Mouse (Mus musculus): ENCODE measurements around the gene Scyl1.
A peak's percentile ranks its signal among the peaks of the same experiment; 100 is the strongest.

Gene Scyl1

GRCm38 (mm10) chr19:5740320-5741317 is 30.6 kb downstream of the Scyl1 start, which contains the start of gene Ltbp3:
TSS of gene Ltbp3 (plus strand) at chr19:5740904.
- DNase-seq = peak; percentile 94

GRCm38 (mm10) chr19:5739446-5739845 is 31.8 kb downstream of the Scyl1 start:
- no peak for DNase-seq

GRCm38 (mm10) chr19:5734325-5734724 is 36.9 kb downstream of the Scyl1 start:
- no peak for DNase-seq

GRCm38 (mm10) chr19:5731264-5731978 is 39.8 kb downstream of the Scyl1 start:
- peak; percentile 97 for DNase-seq

GRCm38 (mm10) chr19:5730314-5731186 is 40.7 kb downstream of the Scyl1 start:
- DNase-seq = peak; percentile 61

- peak; percentile 97 for DNase-seq
Measured at GRCm38 (mm10) chr19:5729444-5729815, 41.8 kb downstream of the Scyl1 start, which contains the start of gene Fam89b. TSS of gene Fam89b (minus strand) at chr19:5729653.

- DNase-seq = peak; percentile 77
Measured at GRCm38 (mm10) chr19:5728631-5729443, 42.4 kb downstream of the Scyl1 start.

GRCm38 (mm10) chr19:5727701-5728100 is 43.5 kb downstream of the Scyl1 start:
- DNase-seq = peak; percentile 93

- DNase-seq = no peak
Measured at GRCm38 (mm10) chr19:5726961-5727578, 44.1 kb downstream of the Scyl1 start.

- DNase-seq = peak; percentile 85
Measured at GRCm38 (mm10) chr19:5725767-5726515, 45.3 kb downstream of the Scyl1 start, which contains the start of gene Ehbp1l1. TSS of gene Ehbp1l1 (minus strand) at chr19:5726317.

- no peak for DNase-seq
Measured at GRCm38 (mm10) chr19:5725029-5725707, 46.1 kb downstream of the Scyl1 start.

GRCm38 (mm10) chr19:5724549-5724941 is 46.7 kb downstream of the Scyl1 start:
- DNase-seq = peak; percentile 86

GRCm38 (mm10) chr19:5723934-5724548 is 47.2 kb downstream of the Scyl1 start:
- no peak for DNase-seq

- no peak for DNase-seq
Measured at GRCm38 (mm10) chr19:5722848-5723425, 48.3 kb downstream of the Scyl1 start.

- no peak for DNase-seq
Measured at GRCm38 (mm10) chr19:5721233-5721632, 50.0 kb downstream of the Scyl1 start.

- no peak for DNase-seq
Measured at GRCm38 (mm10) chr19:5716955-5717354, 54.3 kb downstream of the Scyl1 start.

- DNase-seq = peak; percentile 78
Measured at GRCm38 (mm10) chr19:5715793-5716688, 55.2 kb downstream of the Scyl1 start.

GRCm38 (mm10) chr19:5713730-5714129 is 57.5 kb downstream of the Scyl1 start:
- peak; percentile 89 for DNase-seq

Data from lung, postnatal 10 days (tissue).